In the genomic region with DNA sequence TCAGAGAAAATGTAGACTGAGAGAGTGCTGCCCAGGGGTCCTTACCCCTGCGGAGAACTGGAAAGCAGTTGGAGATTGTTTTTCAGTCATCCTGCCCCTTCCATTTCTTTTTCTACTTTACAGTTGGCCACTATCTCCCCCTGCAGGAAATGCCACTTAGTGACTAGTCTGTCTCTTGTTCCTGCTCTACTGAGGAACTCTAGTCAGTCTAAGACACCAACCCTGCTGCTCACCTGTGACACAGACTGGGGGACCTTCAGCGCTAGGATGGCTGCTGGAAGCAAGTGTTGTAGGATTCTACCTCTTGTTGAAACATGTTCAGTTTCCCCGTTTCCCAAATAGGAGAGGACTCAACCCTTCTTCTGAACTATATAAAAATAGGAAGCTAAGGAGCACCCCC, we compare ENCODE assay signal across 12 mouse cellular contexts. TPM values are rescaled to one million over a fixed set of nuclear protein-coding genes. Genes with fewer than 3 reads are reported as not detected.
DNase-seq lines count a peak whose midpoint lies in the region; ATAC-seq and TF ChIP-seq lines count a peak whose summit lies in the region.
"Had no signal": no experiment of that assay in that cellular context is flagged by ENCODE, and none has a peak within 500 bp of the region (broad histone marks: within the 10 kb centered on the region; RNA-seq: fewer than 3 reads in every experiment).

No protein-coding gene starts in this region.

- no peaks in the 10 kb centered on the region for H3K27me3 ChIP-seq in heart, postnatal 0 days (ENCODE audit: control insufficient read depth, insufficient read depth, low read length)
- H3K27me3 ChIP-seq in heart, embryonic 11.5 days (ENCODE audit: control insufficient read depth, insufficient read depth, low read length), result no peaks in the 10 kb centered on the region
- no peaks in the 10 kb centered on the region for H3K27me3 ChIP-seq in spleen, adult 2 months (ENCODE audit: control insufficient read depth, insufficient read depth, low read length)
- no peaks in the 10 kb centered on the region for H3K27me3 ChIP-seq in hindbrain, embryonic 13.5 days
- H3K27me3 ChIP-seq in hindbrain, embryonic 11.5 days (ENCODE audit: control insufficient read depth, insufficient read depth, low read length), result no peaks in the 10 kb centered on the region
- H3K27me3 ChIP-seq in cerebellum, adult 2 months (ENCODE audit: control insufficient read depth, insufficient read depth, low read length), result no peaks in the 10 kb centered on the region

- no peak overlapping the region for H3K9ac ChIP-seq in heart, postnatal 0 days (replicated peaks; ENCODE audit: low read depth, low read length)
- H3K9ac ChIP-seq in heart, embryonic 11.5 days (ENCODE audit: low read depth, low read length), result no peak overlapping the region
- no peak overlapping the region for H3K9ac ChIP-seq in hindbrain, embryonic 13.5 days
- H3K9ac ChIP-seq in hindbrain, embryonic 11.5 days (ENCODE audit: low read depth, low read length), result no peak overlapping the region

- ATAC-seq in heart, postnatal 0 days (ENCODE audit: insufficient read depth, low read depth), result no peak
- no peak for ATAC-seq in heart, embryonic 11.5 days (replicated peaks; ENCODE audit: insufficient number of reproducible peaks, low FRiP score, low TSS enrichment)
- ATAC-seq in hindbrain, embryonic 13.5 days (ENCODE audit: low FRiP score), result no peak
- no peak for ATAC-seq in hindbrain, embryonic 11.5 days (ENCODE audit: low FRiP score)

- no peak overlapping the region; the same call in 1 of the 2 replicates for H3K27ac ChIP-seq in heart, postnatal 0 days (ENCODE audit: low read depth)
- no peak overlapping the region for H3K27ac ChIP-seq in heart, embryonic 11.5 days (ENCODE audit: low read depth, low read length)
- H3K27ac ChIP-seq in spleen, adult 2 months (ENCODE audit: insufficient read depth, low read length), result peak overlapping the region; percentile 71
- H3K27ac ChIP-seq in hindbrain, embryonic 13.5 days, result no peak overlapping the region
- no peak overlapping the region for H3K27ac ChIP-seq in hindbrain, embryonic 11.5 days (ENCODE audit: low read depth, low read length)
- no peak overlapping the region for H3K27ac ChIP-seq in cerebellum, adult 2 months (ENCODE audit: insufficient read depth, low read length)

- no peak for TF ChIP-seq EP300 in heart, postnatal 0 days (IDR thresholded peaks at IDR 0.05; ENCODE audit: low read depth)

- 69% methylated on average over 3 of the region's 3 CpGs for WGBS in heart, postnatal 0 days
- 40% methylated on average over 3 of the region's 3 CpGs for WGBS in heart, embryonic 11.5 days (ENCODE audit: insufficient replicate concordance)
- 27% methylated on average over 3 of the region's 3 CpGs for WGBS in spleen, adult 2 months
- WGBS in hindbrain, embryonic 13.5 days, result 72% methylated on average over 3 of the region's 3 CpGs
- 68% methylated on average over 3 of the region's 3 CpGs for WGBS in hindbrain, embryonic 11.5 days
- 65% methylated on average over 3 of the region's 3 CpGs for WGBS in cerebellum, adult 2 months

- H3K4me2 ChIP-seq in heart, postnatal 0 days (ENCODE audit: low read depth, low read length), result no peak overlapping the region
- H3K4me2 ChIP-seq in heart, embryonic 11.5 days, result no peak overlapping the region
- no peak overlapping the region for H3K4me2 ChIP-seq in hindbrain, embryonic 13.5 days
- H3K4me2 ChIP-seq in hindbrain, embryonic 11.5 days (replicated peaks; ENCODE audit: low read depth, low read length), result no peak overlapping the region

- no peaks in the 10 kb centered on the region for H3K9me3 ChIP-seq in heart, postnatal 0 days (replicated peaks; ENCODE audit: control insufficient read depth, low read length)
- H3K9me3 ChIP-seq in heart, embryonic 11.5 days (replicated peaks; ENCODE audit: control insufficient read depth, low read length), result no peaks in the 10 kb centered on the region
- H3K9me3 ChIP-seq in hindbrain, embryonic 13.5 days, result no peaks in the 10 kb centered on the region
- H3K9me3 ChIP-seq in hindbrain, embryonic 11.5 days (ENCODE audit: control insufficient read depth, low read length), result no peaks in the 10 kb centered on the region

- TF ChIP-seq POLR2A in spleen, adult 2 months (IDR thresholded peaks at IDR 0.05; ENCODE audit: low read depth, low read length), result no peak
- no peak for TF ChIP-seq POLR2A in cerebellum, adult 2 months (IDR thresholded peaks at IDR 0.05; ENCODE audit: borderline replicate concordance, insufficient read depth, low read length)

- TF ChIP-seq CTCF in heart, postnatal 0 days (IDR thresholded peaks at IDR 0.05; ENCODE audit: low read depth), result peak; percentile 21; the same call in 1 of the 2 replicates
- no peak for TF ChIP-seq CTCF in spleen, adult 2 months (IDR thresholded peaks at IDR 0.05; ENCODE audit: extremely low read depth, insufficient read depth, insufficient read length, insufficient replicate concordance)
- TF ChIP-seq CTCF in cerebellum, adult 2 months (IDR thresholded peaks at IDR 0.05; ENCODE audit: borderline replicate concordance, insufficient read depth, low read depth, low read length), result no peak

- DNase-seq in heart, postnatal 0 days (ENCODE audit: low spot score), result no peak
- peak; percentile 24 to 64 for DNase-seq in spleen, adult 2 months (ENCODE audit: low read depth in 1 of 2, low spot score in 2 of 2)
- DNase-seq in spleen, adult 12 weeks (ENCODE audit: low spot score), result no peak
- DNase-seq in naive thymus-derived CD4-positive, alpha-beta T cell, adult 2 months (ENCODE audit: low read depth), result peak; percentile 37
- DNase-seq in hindbrain, embryonic 11.5 days (ENCODE audit: low spot score), result no peak
- DNase-seq in cerebellum, adult 2 months, result no peak
- DNase-seq: gastrocnemius, postnatal 25 days; kidney, postnatal 14 days had no signal

- no peaks in the 10 kb centered on the region for H3K36me3 ChIP-seq in heart, postnatal 0 days (replicated peaks; ENCODE audit: control insufficient read depth, insufficient read depth, low read length)
- no peaks in the 10 kb centered on the region for H3K36me3 ChIP-seq in heart, embryonic 11.5 days (ENCODE audit: control insufficient read depth, insufficient read depth, low read length)
- H3K36me3 ChIP-seq in spleen, adult 2 months (ENCODE audit: control insufficient read depth, insufficient read depth, low read length), result no peaks in the 10 kb centered on the region
- no peaks in the 10 kb centered on the region for H3K36me3 ChIP-seq in hindbrain, embryonic 13.5 days
- H3K36me3 ChIP-seq in hindbrain, embryonic 11.5 days (ENCODE audit: control insufficient read depth, insufficient read depth, low read length), result no peaks in the 10 kb centered on the region

- H3K4me1 ChIP-seq in heart, postnatal 0 days (ENCODE audit: control insufficient read depth, insufficient read depth), result peaks cover 6% of the 10 kb centered on the region; the same call in 1 of the 2 replicates
- no peaks in the 10 kb centered on the region for H3K4me1 ChIP-seq in heart, embryonic 11.5 days (ENCODE audit: control insufficient read depth, insufficient read depth, low read length)
- peaks cover 12% of the 10 kb centered on the region; the same call in 1 of the 2 replicates for H3K4me1 ChIP-seq in spleen, adult 2 months (ENCODE audit: control insufficient read depth, insufficient read depth, insufficient read length)
- no peaks in the 10 kb centered on the region for H3K4me1 ChIP-seq in hindbrain, embryonic 13.5 days (replicated peaks)
- H3K4me1 ChIP-seq in hindbrain, embryonic 11.5 days (replicated peaks; ENCODE audit: control insufficient read depth, insufficient read depth, low read length), result no peaks in the 10 kb centered on the region
- H3K4me1 ChIP-seq in cerebellum, adult 2 months (ENCODE audit: control insufficient read depth, insufficient read depth, low read length), result no peaks in the 10 kb centered on the region

- no peak overlapping the region for H3K4me3 ChIP-seq in heart, postnatal 0 days (ENCODE audit: low read depth, low read length)
- no peak overlapping the region for H3K4me3 ChIP-seq in heart, embryonic 11.5 days (ENCODE audit: low read depth, low read length)
- no peak overlapping the region for H3K4me3 ChIP-seq in spleen, adult 2 months (ENCODE audit: extremely low read depth, insufficient read depth, insufficient read length)
- H3K4me3 ChIP-seq in hindbrain, embryonic 13.5 days, result no peak overlapping the region
- H3K4me3 ChIP-seq in hindbrain, embryonic 11.5 days (ENCODE audit: low read depth, low read length), result no peak overlapping the region
- no peak overlapping the region for H3K4me3 ChIP-seq in cerebellum, adult 2 months (replicated peaks; ENCODE audit: insufficient read depth, low read depth, low read length)

RNA-seq across cellular contexts. Expression of gene Rpl9-ps1, which starts 5.9 kb away (rescaled TPM):
- total RNA-seq in heart, postnatal 0 days (2014; rRNA removed; ENCODE audit: low replicate concordance), result not detected in 2 replicates
- not detected in 2 replicates for polyA plus RNA-seq in heart, postnatal 0 days (2015; fragmentation: Nextera tagmentation; extraction: Ambion mirVana)
- not detected in 2 replicates for polyA plus RNA-seq in heart, embryonic 11.5 days (2014; fragmentation: Nextera tagmentation; extraction: Ambion mirVana)
- polyA plus RNA-seq in spleen, adult 2 months (2012; rRNA removed), result not detected in 2 replicates
- not detected in 2 replicates for polyA plus RNA-seq in hindbrain, embryonic 13.5 days (2015; fragmentation: Nextera tagmentation; extraction: Ambion mirVana)
- not detected in 2 replicates for polyA plus RNA-seq in hindbrain, embryonic 11.5 days (2014; fragmentation: Nextera tagmentation; extraction: Ambion mirVana)
- polyA plus RNA-seq in cerebellum, adult 2 months (2012; rRNA removed), result not detected in 2 replicates
- total RNA-seq: gastrocnemius, postnatal 25 days had no signal
- polyA plus RNA-seq: embryonic facial prominence, embryonic 14.5 days; limb, embryonic 11.5 days had no signal

RNA-seq across cellular contexts. Expression of gene Ccl3, which starts 9.6 kb away (rescaled TPM):
- 0.73 TPM in 1 of 2 replicates, not detected in the other for total RNA-seq in heart, postnatal 0 days (2014; rRNA removed; ENCODE audit: low replicate concordance)
- polyA plus RNA-seq in heart, postnatal 0 days (2015; fragmentation: Nextera tagmentation; extraction: Ambion mirVana), result 0.31 and 0.52 TPM in 2 replicates
- 1.4 and 1.5 TPM in 2 replicates for polyA plus RNA-seq in heart, embryonic 11.5 days (2014; fragmentation: Nextera tagmentation; extraction: Ambion mirVana)
- polyA plus RNA-seq in spleen, adult 2 months (2012; rRNA removed), result 5.9 and 7.6 TPM in 2 replicates
- 1.6 and 1.8 TPM in 2 replicates for polyA plus RNA-seq in hindbrain, embryonic 13.5 days (2015; fragmentation: Nextera tagmentation; extraction: Ambion mirVana)
- polyA plus RNA-seq in hindbrain, embryonic 11.5 days (2014; fragmentation: Nextera tagmentation; extraction: Ambion mirVana), result 0.88 and 1.9 TPM in 2 replicates
- 0.25 and 0.41 TPM in 2 replicates for polyA plus RNA-seq in cerebellum, adult 2 months (2012; rRNA removed)
- total RNA-seq: gastrocnemius, postnatal 25 days had no signal

RNA-seq across cellular contexts. Expression of gene Ccl4, which starts 22.9 kb away (rescaled TPM):
- not detected in 2 replicates for total RNA-seq in heart, postnatal 0 days (2014; rRNA removed; ENCODE audit: low replicate concordance)
- 0.98 and 1.7 TPM in 2 replicates for polyA plus RNA-seq in heart, postnatal 0 days (2015; fragmentation: Nextera tagmentation; extraction: Ambion mirVana)
- 0.26 TPM in 1 of 2 replicates, not detected in the other for polyA plus RNA-seq in heart, embryonic 11.5 days (2014; fragmentation: Nextera tagmentation; extraction: Ambion mirVana)
- 3.8 and 5.1 TPM in 2 replicates for polyA plus RNA-seq in spleen, adult 2 months (2012; rRNA removed)
- polyA plus RNA-seq in hindbrain, embryonic 13.5 days (2015; fragmentation: Nextera tagmentation; extraction: Ambion mirVana), result 0.53 and 0.71 TPM in 2 replicates
- 0.28 and 0.49 TPM in 2 replicates for polyA plus RNA-seq in hindbrain, embryonic 11.5 days (2014; fragmentation: Nextera tagmentation; extraction: Ambion mirVana)
- 0.25 and 0.32 TPM in 2 replicates for polyA plus RNA-seq in cerebellum, adult 2 months (2012; rRNA removed)
- total RNA-seq: gastrocnemius, postnatal 25 days had no signal

RNA-seq across cellular contexts. Expression of gene Ccl6, which starts 46.6 kb away (rescaled TPM):
- 2.2 TPM in 1 of 2 replicates, not detected in the other for total RNA-seq in heart, postnatal 0 days (2014; rRNA removed; ENCODE audit: low replicate concordance)
- polyA plus RNA-seq in heart, postnatal 0 days (2015; fragmentation: Nextera tagmentation; extraction: Ambion mirVana), result 5.1 and 5.5 TPM in 2 replicates
- polyA plus RNA-seq in heart, embryonic 11.5 days (2014; fragmentation: Nextera tagmentation; extraction: Ambion mirVana), result 0.65 and 0.97 TPM in 2 replicates
- 12.5 and 15.6 TPM in 2 replicates for polyA plus RNA-seq in spleen, adult 2 months (2012; rRNA removed)
- 2.3 and 2.7 TPM in 2 replicates for polyA plus RNA-seq in hindbrain, embryonic 13.5 days (2015; fragmentation: Nextera tagmentation; extraction: Ambion mirVana)
- polyA plus RNA-seq in hindbrain, embryonic 11.5 days (2014; fragmentation: Nextera tagmentation; extraction: Ambion mirVana), result 0.98 and 1.3 TPM in 2 replicates
- polyA plus RNA-seq in cerebellum, adult 2 months (2012; rRNA removed), result 1.0 and 1.7 TPM in 2 replicates

Comparison
In these comparisons a context has a peak if more than half of its experiments do, and no peak if none do; other contexts are left out.
1. DNase-seq: peak in spleen, adult 2 months (2 of 2) and naive thymus-derived CD4-positive, alpha-beta T cell, adult 2 months (single experiment); none in heart, postnatal 0 days (single experiment), spleen, adult 12 weeks (single experiment), hindbrain, embryonic 11.5 days (single experiment) and cerebellum, adult 2 months (0 of 2).